Mouse (Mus musculus) layer of hippocampus, adult 8-10 months (tissue): ENCODE measurements around the gene Pdzd8. TPM values are rescaled to one million over a fixed set of nuclear protein-coding genes. Genes with fewer than 3 reads are reported as not detected.

Source experiments
- DNase-seq, 2 experiments: peaks; one replicate each; pipeline ENCODE4 v3.0.0; 2022; ENCODE audit warnings: low spot score in 2 of 2
- total RNA-seq, 4 experiments: library from RNA; stranded (reverse); gene quantifications; 2 replicates each; pipeline ENCODE4 v1.2.4; 2022

The Pdzd8 gene
- total RNA-seq, result 10 to 100 TPM; 44.8 to 51.3 (median 50.1) TPM

- peak; percentile 73 to 83 for DNase-seq
Observed at GRCm38 (mm10) chr19:59345658-59346283, at the start of gene Pdzd8. Gene Pdzd8 (minus strand): TSS chr19:59345780.

GRCm38 (mm10) chr19:59393777-59394441, 48.3 kb upstream of the Pdzd8 start:
- DNase-seq, result peak; percentile 60 to 76

DNA sequence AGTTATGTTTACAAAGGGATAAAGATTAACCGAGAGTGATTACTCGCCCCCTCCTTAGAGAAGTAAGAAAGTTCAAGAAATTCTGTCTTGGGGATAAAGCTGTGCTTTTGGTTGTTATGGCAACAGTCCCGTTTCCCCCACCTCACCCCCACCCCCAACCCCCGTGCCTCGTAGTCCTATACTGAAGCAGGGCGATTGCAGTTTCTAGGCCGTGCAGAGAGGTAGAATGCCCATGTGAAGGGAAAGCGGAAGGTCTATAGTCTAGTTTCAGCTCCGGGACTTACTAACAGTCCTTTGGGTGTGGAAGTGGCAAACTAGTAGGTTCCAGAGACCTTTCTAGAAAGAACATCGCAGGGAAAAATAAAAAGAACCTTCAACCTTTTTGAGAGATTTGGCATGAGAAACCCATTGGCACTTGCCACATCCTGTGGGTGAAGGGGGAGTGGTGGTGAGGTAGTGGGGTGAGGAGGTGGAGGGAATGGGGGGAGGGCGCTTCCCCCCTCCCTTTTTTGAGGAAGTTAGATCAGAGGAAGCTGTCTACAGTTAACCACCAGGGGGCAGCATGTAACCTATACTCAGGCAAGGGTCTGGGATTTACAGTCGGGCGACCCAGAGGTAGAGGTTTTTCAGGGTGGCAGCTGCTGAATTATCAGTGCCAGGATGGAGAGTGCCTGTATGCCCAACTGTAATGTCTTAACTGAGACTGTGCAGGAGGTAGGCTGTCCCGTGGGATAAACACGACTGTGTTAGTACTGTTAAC, 43.4 kb upstream of the Pdzd8 start:
- peak; percentile 43 to 68 for DNase-seq

DNA sequence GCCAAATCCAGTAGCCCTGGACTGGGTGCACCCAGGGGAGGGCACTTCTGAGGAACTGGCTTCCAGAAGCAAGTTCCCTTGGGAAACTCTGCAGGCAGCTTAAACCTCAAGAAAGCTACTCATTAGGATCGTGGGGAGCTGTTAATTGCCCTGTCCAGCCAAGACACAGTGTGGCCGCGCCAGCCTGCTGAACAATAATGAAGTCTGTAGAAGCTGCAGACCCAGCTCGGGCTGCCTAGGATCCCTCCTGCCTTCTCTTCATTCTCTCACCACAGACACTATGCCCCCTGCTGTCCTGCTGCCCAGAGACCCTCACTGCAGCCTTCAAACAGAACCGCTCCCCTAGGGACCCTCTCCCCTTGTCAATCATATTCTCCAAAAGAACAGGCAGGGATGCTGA, 42.8 kb upstream of the Pdzd8 start:
- peak; percentile 53 to 67 for DNase-seq

GRCm38 (mm10) chr19:59387178-59387577, 41.6 kb upstream of the Pdzd8 start:
- peak in 1 of 2 experiments; percentile 39 for DNase-seq

- DNase-seq, result no peak
Observed at GRCm38 (mm10) chr19:59384582-59385495, 39.3 kb upstream of the Pdzd8 start.

- no peak for DNase-seq
Observed at GRCm38 (mm10) chr19:59382416-59382917, 36.9 kb upstream of the Pdzd8 start.

GRCm38 (mm10) chr19:59379995-59380394, 34.4 kb upstream of the Pdzd8 start:
- DNase-seq, result no peak

DNA sequence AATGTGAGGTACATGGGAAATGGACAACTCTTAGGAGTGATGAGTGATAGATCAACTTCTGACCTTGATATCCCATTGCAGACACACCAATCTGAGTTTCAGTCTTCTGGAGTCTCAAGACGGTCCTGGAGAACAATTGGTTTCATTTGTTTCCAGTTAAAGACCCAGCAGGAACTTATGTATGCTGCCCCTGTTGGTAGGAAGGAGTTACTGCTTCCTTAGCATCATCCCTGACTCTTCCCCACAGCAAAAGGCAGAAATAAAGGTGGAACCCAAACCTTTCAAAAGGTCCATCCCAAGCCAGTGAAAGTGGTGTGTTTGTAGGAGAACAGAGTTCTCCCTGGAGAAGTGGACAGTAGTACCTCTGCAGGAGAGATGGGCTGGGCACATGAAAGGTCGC, 30.9 kb upstream of the Pdzd8 start:
- no peak for DNase-seq

DNA sequence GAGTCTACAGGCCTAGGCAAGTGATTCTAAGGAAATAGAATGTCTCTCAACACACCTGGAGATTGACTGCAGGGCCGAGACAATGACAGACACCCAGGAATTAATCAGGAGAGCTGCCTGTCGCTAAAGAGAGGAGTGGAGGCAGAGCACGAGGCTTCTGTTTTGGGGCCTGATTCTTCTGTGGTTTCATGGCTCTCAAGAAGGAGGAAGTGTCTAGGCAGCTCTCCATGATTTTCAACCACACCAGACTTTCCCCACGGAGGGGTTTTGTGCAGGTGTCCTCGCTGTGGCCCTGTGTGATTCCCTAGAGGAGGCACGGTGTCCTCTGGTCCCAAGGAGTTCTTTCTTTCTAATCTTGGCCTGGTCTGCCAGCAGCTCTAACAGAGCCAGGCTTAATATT, 29.4 kb upstream of the Pdzd8 start:
- no peak for DNase-seq

DNA sequence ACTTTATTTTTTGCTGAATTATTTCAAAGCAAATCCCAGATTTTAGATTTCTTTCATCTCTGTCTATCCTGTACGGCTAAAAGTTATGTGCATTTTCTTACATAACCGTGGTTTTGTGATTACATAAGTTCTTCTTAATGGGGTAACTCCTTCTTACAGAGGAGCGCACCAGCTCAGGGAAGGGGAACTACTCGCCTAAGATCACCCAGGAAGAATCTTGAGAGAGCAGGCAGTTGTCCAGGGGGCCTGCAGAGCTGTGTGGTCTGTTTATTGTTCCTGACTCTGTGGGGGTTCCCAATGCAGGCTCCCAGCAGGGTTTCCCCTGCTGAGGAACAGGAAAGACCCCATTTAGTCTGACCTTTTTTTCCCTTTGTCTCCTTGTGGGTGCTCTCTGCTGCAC, 27.3 kb upstream of the Pdzd8 start:
- no peak for DNase-seq

DNA sequence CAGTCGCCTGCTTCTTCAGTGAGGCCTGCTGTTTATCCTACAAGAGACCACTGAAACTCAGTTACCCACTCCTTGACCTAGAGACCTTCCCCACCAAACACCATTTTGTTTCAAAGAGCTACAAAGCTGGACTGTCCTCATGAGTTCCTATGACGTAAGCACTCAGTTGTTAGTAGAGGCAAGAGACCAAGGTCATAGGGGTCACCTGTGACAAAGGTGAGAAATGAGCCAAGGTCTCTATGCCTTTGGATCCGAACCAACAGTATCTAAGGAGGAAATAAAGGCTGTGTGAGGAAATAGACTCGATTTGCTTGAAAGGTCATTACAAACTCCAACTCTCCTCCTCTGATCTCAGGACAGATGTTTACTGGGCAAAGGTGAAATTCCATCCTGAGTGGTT, 25.4 kb upstream of the Pdzd8 start:
- DNase-seq, result no peak

- no peak for DNase-seq
Observed at GRCm38 (mm10) chr19:59367892-59368291, 22.3 kb upstream of the Pdzd8 start.

- no peak for DNase-seq
Observed at GRCm38 (mm10) chr19:59366724-59367123, 21.1 kb upstream of the Pdzd8 start.

GRCm38 (mm10) chr19:59363666-59364065, 18.1 kb upstream of the Pdzd8 start:
- no peak for DNase-seq

GRCm38 (mm10) chr19:59362646-59363045, 17.1 kb upstream of the Pdzd8 start:
- DNase-seq, result no peak

DNA sequence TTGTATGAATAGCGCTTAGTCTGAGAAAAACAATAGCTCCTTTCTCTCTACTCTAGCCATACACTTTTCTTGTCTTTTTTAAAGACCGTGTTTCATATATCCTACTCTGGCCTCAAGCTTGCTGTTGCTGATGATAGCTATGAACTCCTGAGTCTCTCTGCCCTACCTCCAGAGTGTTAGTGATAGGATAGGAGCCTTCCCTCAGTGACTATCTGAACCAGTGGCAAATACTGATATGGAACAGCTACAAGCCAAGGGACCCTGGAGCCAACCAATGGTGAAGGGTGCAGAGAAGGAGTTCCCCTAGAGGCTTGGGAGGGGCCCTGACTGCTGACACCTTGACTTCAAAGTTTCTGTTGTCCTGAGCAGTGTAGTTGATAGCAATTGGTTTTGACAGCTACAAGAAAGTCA, 14.9 kb upstream of the Pdzd8 start:
- no peak for DNase-seq

DNA sequence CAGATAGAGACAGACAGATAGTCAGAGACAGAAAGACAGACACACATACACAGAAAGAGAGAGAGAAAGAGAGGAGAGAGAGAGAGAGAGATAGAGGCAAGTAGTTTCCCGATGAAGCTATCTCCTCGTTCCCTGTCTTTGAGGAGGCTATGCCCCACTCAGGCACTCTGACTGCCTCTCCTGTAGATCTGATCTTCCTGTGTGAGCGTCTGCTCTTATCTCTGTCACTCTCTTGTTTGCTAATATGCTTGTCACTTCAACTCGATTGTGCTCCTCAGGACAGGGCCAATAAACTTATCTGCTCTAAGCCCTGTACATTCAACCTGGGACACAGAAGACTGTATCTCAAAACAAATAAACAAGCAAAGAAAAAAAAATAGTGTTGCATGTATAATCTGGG, 13.6 kb upstream of the Pdzd8 start:
- DNase-seq, result no peak

GRCm38 (mm10) chr19:59357878-59358277, 12.3 kb upstream of the Pdzd8 start:
- DNase-seq, result no peak

DNA sequence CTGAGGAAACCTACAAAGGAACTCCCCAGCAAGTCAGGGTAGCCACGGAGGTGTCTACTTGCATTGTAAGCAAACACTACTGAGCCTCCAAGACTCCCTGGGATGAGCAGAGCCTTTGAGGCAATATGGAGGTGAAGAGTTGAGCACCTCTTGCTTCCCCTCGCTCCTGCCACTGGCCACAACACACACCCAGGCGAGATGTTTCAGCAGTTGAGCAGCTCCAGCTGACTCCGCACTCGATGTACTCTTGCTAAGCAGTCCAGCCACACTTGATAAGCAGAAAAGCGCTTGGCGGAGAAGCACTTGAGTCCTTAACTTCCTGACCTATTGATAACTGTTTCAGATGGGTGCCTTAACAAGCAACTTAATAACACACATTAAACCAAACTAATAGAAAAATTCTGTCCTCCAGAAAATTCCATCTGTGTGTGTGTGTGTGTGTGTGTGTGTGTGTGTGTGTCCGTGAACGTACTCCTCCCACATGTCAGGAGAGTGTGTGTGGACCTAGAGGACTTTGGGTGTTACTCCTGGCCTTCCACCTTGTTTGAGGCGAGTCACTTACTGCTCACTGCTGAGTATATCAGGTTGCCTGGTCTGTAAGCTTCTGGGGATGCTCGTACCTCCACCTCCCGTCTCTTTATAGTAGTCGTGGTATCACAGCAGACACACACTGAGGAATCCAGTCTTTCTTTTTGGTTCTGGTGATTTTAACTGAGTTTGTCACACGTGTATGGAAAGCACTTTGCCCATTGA, 11.4 kb upstream of the Pdzd8 start:
- DNase-seq, result no peak
